Mouse (Mus musculus): ENCODE measurements at regions not wholly inside any gene's neighbourhood (a gene's known extent, or its start where the extent isn't known, plus 50 kb on each side); places are given as distances from the start of the nearest gene placed in this dataset.

DNA sequence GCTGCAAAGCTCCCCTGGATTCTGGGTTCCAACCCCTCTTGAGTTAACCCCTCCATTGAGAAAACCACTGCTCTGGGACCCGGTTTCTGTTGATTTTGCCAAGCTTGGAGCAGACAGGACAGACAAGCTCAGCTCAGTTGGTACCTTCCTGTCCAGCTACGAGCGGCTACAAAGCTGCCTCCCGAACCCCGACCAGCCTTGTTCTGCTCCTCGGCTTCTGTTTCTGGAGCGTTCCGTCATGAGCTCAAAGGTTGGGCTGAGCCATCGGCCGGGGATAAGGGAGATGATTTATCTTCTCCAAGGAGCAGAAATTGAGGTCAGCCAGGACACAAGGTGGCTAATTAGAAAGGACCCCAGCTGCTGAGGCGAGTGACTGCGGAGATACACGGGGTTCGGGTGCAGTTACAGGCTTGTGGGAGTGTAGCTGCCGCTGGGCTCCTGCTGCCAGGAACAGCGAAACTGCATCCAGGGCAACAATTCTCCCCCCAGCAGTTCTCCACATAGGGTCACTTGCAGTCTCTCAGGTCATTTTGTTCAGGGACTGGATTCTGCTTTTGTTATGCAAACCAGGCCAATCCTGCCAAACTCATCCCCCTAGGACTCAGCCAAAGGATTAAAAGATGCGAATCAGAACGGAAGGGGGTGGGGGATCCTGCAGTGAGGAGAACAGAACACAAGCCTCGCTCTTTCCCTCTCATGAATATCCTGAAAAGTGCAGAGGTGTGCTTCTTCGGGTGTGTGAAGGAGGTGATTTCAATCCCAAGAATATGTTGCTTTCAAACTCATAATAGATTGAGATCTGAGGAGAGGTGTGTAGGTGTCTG lies 50.0 kb upstream of the Tmem132d start:
- intact Hi-C loops (cut with DNase I): no loop called here

Measured in adrenal gland (tissue).